Mouse (Mus musculus) E14TG2a.4 (cell line): Measurements from ENCODE around the gene Pakap.

ENCODE experiments used
- CTCF ChIP-seq: conservative IDR thresholded peaks from 2 replicates; pipeline ENCODE4 v1.5.1; 2014; ENCODE audit warnings: low read length
- POU5F1 ChIP-seq: IDR thresholded peaks from 2 replicates; pipeline ENCODE4 v1.6.1; 2014; ENCODE audit warnings: low read length, borderline replicate concordance

- TF ChIP-seq CTCF (no peak), POU5F1 (no peak)
These were observed 44.7 kb downstream of the Pakap start for GRCm38 (mm10) chr4:57612716-57613115.
